Mouse (Mus musculus): ENCODE measurements around the gene Ifna11.
"Not testable (repeated sequence)": the region's sequence is repeated elsewhere in the genome, so short reads cannot be mapped to it uniquely, and the experiment has no call there.

DNA sequence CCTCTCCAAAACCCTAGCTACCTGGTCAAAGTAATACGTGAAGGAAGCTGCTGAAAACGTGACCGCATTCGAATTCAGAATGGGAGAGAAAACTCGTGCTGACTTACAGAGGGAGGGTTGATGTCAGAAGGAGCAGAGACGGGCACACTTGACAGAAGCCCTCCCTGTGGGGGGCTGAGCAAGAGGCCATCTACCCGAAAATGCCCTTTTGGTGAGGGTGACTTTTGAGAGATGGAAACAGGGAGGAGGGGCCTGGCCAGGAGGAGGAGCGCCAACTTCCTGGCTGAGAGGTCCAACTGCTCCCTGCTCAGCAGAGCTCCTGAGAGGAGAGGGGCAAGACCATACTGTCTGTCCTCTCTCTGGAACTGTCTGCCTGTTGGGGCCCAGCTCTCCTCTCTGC, 14.5 kb upstream of the Ifna11 start, which contains the start of gene Gm13288:
- not testable (repeated sequence) for TF ChIP-seq POLR2A (IDR thresholded peaks at IDR 0.05; ENCODE audit: borderline replicate concordance, control insufficient read depth, low read depth, low read length); CTCF (IDR thresholded peaks at IDR 0.05; ENCODE audit: control insufficient read depth, insufficient read depth, low read length)
